Mouse (Mus musculus) layer of hippocampus, adult 9-10 months (tissue): ENCODE data around the gene Ddx42.
"Not testable (repeated sequence)": the region's sequence is repeated elsewhere in the genome, so short reads cannot be mapped to it uniquely, and the experiment has no call there.

Source experiments
- DNase-seq: peaks from one replicate; pipeline ENCODE4 v3.0.0; 2022; ENCODE audit warnings: low spot score

Gene Ddx42

GRCm38 (mm10) chr11:106201337-106202122 is 15.2 kb upstream of the Ddx42 start:
- no peak for DNase-seq

DNA sequence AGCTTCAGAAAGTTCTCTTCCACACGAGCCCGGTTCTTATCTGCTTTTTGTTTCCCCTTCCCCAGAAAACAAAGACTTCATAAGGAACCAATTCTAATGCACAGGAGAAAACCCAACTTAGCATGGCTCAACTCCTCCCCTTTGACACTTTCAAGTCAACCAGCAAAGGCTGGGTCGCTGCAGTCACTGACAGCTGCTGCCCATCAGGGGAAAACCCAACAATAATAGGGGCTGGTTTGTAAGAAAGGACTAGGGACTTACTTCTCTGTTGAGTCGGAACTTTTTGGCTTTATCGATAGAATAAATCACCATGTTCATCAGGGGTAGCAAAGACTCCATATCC is 14.6 kb upstream of the Ddx42 start, which contains the start of gene Strada:
Strada (minus strand) TSS at position 46 of the 343 bp plus-strand sequence.
- no peak for DNase-seq

DNA sequence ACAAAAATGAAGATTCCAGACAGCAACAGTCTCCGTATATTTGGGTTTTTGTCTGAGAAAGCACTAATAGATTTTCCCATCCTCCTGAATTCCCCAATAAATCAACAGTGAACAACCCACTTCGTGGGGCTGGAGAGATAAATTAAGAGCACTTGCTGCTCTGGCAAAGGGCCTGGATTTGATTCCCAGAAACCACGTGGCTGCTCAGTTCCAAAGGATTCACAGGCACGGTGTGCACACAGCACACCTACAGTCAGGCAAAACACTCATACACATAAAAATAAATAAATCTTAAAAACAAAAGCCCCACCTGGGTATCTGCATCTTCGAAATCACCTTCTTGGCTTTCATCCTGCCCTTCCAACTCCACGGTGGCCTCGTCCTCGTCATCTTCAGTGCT is 4.0 kb upstream of the Ddx42 start:
- DNase-seq, result no peak

GRCm38 (mm10) chr11:106214856-106215255 is 1.9 kb upstream of the Ddx42 start:
- DNase-seq, result no peak

DNA sequence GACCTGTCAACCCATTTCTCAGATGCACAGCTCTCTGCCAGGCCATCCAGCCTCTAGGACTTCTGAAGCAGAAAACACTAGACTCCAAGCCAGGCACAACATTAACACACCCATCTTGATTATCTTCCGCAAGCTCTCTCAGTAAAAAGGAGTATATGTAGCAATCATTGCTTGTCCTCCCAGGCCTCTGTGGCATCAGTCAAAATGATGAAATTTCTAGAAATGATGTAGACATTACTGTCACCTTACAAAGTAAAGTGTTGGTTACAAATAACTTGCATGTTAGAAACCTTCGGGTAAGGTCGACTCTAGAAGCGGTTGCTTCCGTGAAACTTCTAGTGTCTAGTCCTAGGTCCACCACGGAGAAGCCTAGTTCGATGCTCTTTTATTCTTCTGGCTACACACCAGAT is 1.3 kb upstream of the Ddx42 start:
- no peak for DNase-seq

DNA sequence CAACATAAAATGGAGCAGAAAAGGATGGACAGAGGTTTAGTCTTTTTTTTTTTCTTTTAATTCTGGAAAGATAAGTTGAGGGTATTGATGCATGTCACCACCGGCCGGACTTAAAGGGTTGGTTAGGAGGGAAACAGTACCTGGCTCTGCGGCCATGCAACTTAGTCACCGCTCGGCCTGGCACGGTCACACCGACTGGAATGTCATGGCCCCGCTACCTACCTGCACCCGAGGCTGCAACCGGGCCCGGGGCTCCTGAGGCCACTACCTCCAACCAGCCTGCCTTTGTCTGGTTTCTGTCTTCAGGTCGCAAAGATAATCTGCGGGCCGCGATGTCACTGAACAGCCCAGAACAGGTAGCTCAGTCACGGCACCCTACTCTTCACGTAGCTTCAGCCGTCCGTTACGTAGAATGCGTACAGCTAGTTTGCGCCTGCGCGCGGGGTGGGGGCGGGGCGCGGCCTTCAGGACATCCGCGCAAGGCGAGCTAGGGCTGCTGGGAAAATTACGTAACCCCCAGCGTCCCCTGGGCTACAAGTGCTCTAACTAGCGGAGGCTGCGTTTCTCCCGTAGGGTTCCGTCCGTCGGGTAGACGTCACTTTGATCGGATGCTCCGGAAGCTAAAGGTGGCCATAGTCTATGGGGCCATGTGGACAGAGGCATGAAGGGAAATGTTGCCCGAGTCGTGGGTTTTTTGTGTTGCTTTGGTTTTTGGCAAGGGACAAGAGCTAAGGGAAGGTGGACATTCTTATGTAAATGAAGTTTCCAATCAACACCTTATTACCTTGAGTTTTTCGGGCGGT is 598 bp upstream of the Ddx42 start, which contains the start of gene Ccdc47:
Ccdc47 (minus strand) TSS at position 418 of the 803 bp plus-strand sequence.
- DNase-seq, result peak; percentile 96

DNA sequence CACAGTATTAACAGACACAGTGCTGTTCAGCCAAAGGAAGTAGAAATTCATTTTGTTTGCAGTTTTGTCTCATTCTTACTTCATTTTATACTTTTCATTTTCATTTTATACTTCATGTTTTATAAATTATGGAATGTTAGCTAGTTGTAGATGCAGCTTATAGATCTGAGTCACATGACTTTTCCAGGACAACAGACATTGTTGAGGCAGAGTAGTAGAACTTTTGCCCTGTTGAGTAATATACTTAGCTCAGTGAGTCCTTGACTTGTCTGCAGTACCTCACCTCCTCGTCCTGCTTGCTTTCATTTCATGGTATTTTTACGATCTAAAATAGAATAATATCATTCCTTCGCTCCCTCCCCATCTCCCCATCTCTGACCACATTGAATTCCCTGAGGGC is 3.9 kb downstream of the Ddx42 start:
- no peak for DNase-seq

DNA sequence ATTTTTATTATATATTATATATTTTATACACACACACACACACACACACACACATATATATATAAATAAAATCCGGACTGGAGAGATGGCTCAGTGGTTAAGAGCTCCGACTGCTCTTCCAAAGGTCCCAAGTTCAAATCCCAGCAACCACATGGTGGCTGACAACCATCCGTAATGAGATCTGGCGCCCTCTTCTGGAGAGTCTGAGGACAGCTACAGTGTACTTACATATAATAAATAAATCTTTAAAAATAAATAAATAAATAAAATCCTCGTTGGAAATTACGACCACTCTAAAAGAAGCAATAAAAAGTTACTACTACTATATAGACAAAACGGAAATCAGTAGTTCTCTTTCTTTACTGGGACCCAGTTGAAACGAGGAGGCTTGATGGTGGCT is 17.3 kb downstream of the Ddx42 start:
- not testable (repeated sequence) for DNase-seq

GRCm38 (mm10) chr11:106246834-106247233 is 30.1 kb downstream of the Ddx42 start:
- no peak for DNase-seq

GRCm38 (mm10) chr11:106249326-106249725 is 32.6 kb downstream of the Ddx42 start:
- no peak for DNase-seq

DNA sequence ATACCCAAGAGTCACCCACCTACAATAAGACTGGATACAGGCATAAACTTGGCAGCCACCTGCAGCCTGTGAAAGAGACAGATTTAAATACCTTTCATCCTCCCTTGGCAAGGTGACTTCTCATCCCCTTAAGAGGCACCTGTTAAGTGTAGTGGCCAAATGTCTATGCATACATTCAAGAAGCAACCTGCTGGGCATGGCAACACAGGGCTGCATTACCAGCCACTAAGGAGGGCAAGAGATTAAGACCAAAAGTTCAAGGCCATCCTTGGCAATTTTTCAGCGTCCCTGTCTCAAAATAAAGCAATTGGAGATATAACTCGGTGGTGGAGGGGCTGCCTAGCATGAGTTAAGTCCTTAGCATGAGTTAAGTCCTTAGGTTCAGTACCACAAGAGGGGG is 38.0 kb downstream of the Ddx42 start:
- DNase-seq, result no peak

DNA sequence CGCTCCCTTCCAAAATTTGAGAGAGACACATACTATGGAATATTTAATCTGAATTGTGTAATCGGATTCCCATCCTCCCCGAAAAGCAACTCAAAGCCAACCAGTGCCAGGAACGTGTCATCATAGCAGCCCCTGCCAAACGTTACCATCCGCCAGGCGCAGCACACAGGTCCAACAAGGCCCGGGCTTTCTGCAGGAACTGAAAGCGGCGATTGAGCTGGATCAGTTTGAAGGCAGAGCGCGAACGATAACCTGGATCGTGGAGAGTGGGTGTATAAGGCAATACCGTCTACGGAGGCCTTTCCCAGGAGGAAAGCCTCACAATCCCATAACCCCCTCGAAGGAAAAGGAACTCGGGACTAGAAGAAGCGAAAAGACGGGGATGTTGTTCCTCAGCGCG is 38.4 kb downstream of the Ddx42 start:
- DNase-seq, result no peak

GRCm38 (mm10) chr11:106255685-106256451 is 39.1 kb downstream of the Ddx42 start, which contains the start of the genes Ftsj3 and Psmc5:
Ftsj3 (minus strand) TSS chr11:106256079.
Psmc5 (plus strand) TSS chr11:106256154.
- DNase-seq, result peak; percentile 99

DNA sequence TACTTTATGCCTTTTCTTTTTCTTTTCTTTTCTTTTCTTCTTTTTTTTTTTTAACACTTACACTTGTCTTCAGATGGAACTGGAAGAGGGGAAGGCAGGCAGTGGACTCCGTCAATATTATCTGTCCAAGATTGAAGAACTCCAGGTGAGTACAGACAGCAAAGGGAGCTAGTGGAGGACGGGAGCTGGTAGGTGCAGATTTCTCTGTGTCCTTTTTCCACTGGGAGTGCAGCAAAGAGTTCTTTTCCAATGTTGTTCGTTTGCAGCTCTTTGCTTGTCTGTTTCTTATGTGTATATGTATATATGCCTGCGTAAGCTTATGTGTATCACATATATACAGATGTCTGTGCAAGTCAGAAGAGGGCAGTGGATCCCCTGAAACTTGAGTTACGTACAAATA is 40.0 kb downstream of the Ddx42 start:
- DNase-seq, result no peak

GRCm38 (mm10) chr11:106260826-106261450 is 44.2 kb downstream of the Ddx42 start:
- no peak for DNase-seq

GRCm38 (mm10) chr11:106263963-106264362 is 47.2 kb downstream of the Ddx42 start:
- DNase-seq, result no peak

GRCm38 (mm10) chr11:106264988-106265387 is 48.3 kb downstream of the Ddx42 start:
- DNase-seq, result no peak

DNA sequence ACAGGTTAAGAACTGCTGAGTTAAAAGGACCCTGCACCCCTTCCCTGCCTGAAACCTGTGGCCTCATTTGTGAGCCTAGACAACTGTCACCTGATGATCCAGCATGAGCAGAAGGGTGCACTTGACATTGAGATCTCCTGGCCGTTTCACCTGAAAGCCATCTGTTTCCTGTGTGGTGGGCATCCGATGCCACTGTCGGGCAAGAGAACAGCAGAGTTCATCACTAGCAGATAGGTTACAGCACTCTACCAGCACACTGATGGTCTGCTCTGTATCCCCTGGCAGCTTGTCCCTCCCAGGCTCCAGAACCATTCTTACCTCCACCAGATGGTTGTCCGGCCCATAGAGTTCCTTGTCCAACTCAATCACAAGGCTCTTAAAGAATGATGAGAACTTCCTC is 48.8 kb downstream of the Ddx42 start:
- DNase-seq, result no peak

DNA sequence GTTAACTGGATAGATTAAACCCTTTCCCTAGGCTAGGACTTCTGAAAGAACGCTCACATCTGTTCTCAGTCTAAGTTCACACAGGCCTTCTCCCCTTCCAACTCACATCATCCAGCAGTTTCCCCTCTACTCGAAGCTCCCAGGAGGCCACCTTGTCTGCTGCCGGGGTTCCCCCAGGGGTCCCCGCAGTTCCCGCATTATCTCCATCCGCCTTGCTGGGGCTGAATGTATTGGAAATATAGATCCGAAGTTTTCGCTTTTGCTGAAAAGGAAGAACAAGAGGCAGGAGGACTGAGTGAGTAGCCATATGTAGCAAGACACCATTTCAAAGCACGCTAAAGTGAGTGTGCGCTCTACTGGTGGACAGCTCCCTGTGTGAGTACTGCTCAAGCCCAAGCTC is 49.7 kb downstream of the Ddx42 start:
- DNase-seq, result no peak

DNA sequence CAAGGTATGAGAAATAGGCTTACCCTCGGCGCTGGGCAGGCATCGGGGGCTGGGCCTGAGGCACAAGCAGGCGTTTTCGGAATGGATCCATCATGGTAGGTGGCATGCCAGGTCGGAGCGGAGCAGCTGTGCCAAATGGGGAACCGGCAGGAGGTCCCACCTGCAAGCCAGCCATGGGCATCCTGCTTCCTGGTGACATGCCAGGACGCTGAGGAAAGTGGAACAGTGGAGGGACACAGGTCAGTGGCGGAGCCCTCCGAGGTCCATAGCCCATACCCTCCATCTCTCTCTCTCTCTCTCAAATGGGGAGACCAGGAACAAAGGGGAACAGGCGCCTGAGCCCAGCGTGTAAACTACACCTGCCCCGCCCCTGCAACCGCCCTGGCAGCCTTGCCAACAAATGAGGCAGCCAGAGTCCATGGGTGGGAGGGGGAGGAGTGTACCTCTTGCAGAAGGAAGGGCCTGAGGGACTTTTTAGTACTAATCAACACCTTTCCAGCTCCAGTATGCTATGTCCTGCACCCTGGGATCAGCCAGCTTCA is 50.7 kb downstream of the Ddx42 start:
- no peak for DNase-seq

- DNase-seq, result no peak
Measured at GRCm38 (mm10) chr11:106267871-106268270, 51.1 kb downstream of the Ddx42 start.
